Mouse (Mus musculus) heart, embryonic 16.5 days (tissue): ENCODE results near the gene Vps50. TPM values are rescaled to one million over a fixed set of nuclear protein-coding genes. Genes with fewer than 3 reads are reported as not detected.

Experiments
- ATAC-seq: fragments of 200-750 bp; cut with Nextera tagmentation; replicated peaks from 2 replicates; pipeline ENCODE4 v1.8.0; 2017; ENCODE audit warnings: moderate number of reproducible peaks; ENCODE audit not compliant: insufficient read depth, low FRiP score; ENCODE audit errors: extremely low read depth
- H3K27ac ChIP-seq: fragments of 300-500 bp; sonication (generic); 2 replicates; pipeline ENCODE4 v1.5.1; 2014; ENCODE audit warnings: mild to moderate bottlenecking, low read length, control low read depth, moderate library complexity
- H3K27me3 ChIP-seq: fragments of 300-500 bp; sonication (generic); 2 replicates; pipeline ENCODE4 v1.6.1; 2014; ENCODE audit warnings: low read length, mixed read lengths; ENCODE audit not compliant: control insufficient read depth, insufficient read depth
- H3K36me3 ChIP-seq: fragments of 300-500 bp; sonication (generic); 2 replicates; pipeline ENCODE4 v1.6.1; 2014; ENCODE audit not compliant: control insufficient read depth, insufficient read depth
- H3K4me1 ChIP-seq: fragments of 300-500 bp; sonication (generic); 2 replicates; pipeline ENCODE4 v1.6.1; 2014; ENCODE audit warnings: low read length, mixed read lengths; ENCODE audit not compliant: control insufficient read depth, insufficient read depth
- H3K4me2 ChIP-seq: fragments of 300-500 bp; sonication (generic); 2 replicates; pipeline ENCODE4 v1.6.1; 2014; ENCODE audit warnings: low read depth, mild to moderate bottlenecking, control low read depth, low read length
- H3K4me3 ChIP-seq: fragments of 300-500 bp; sonication (generic); 2 replicates; pipeline ENCODE4 v1.5.1; 2014; ENCODE audit warnings: mild to moderate bottlenecking, control low read depth, low read length
- H3K9ac ChIP-seq: fragments of 300-500 bp; sonication (generic); 2 replicates; pipeline ENCODE4 v1.6.1; 2014; ENCODE audit warnings: low read length, control low read depth
- H3K9me3 ChIP-seq: fragments of 300-500 bp; sonication (generic); replicated peaks from 2 replicates; pipeline ENCODE4 v1.6.1; 2016; ENCODE audit warnings: low read length; ENCODE audit not compliant: control insufficient read depth
- WGBS: fragments of 180-500 bp; shearing (Covaris S2); extraction: QIAGEN DNeasy Blood & Tissue Kit; methylation state at CpG from one replicate; pipeline ENCODE4 v1.1.7; 2014; 5-methylcytosine and 5-hydroxymethylcytosine counted together
- polyA plus RNA-seq: library from polyadenylated mRNA; unstranded; fragments of >200 nt; fragmentation: Nextera tagmentation; extraction: Ambion mirVana; gene quantifications from 2 replicates; pipeline ENCODE4 v1.2.1, GENCODE M21; 2015

Gene Vps50
- 18.5 and 19.1 TPM in 2 replicates for polyA plus RNA-seq

GRCm38 (mm10) chr6:3498162-3498848, at the start of gene Vps50, which contains the start of gene Hepacam2:
Gene Vps50 (plus strand): TSS chr6:3498382.
Gene Hepacam2 (minus strand): TSS chr6:3498298.
- ATAC-seq = peak; percentile 98
- Histone ChIP-seq H3K27ac (no peak within 1 kb of the TSS), H3K4me1 (peaks cover 2% of the 10 kb centered on the region; the same call in 1 of the 2 replicates), H3K36me3 (no peaks in the 10 kb centered on the region), H3K27me3 (0 out of 2 replicates have a peak, but pooled peaks cover 3% of the 10 kb centered on the region), H3K4me3 (peak within 1 kb of the TSS; percentile 74), H3K4me2 (peak within 1 kb of the TSS; percentile 82), H3K9ac (peak within 1 kb of the TSS; percentile 73), H3K9me3 (no peaks in the 10 kb centered on the region)
- WGBS = 1% methylated on average over 28 of the region's 28 CpGs

DNA sequence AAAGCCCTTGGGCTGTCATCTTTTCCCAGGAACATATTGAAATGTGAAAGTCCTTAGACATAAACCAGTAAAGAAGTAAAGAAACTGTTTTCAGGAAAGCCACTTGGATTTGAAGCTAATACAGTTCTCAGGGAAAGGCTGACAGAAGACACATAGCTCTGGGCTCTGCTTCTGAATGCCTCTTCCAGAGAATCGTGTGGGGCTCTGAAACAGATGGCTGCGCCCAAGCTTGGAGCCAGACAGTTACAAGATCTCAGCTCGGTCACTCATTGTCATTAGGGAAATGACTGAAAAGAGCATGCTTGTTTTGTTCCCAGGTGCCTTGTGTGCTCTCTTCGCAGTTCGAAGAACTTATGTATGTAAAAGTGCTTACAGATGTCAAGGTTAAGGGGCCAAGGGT, 43.8 kb upstream of the Vps50 start:
- Histone ChIP-seq H3K9ac (no peak overlapping the region), H3K9me3 (no peaks in the 10 kb centered on the region), H3K4me1 (no peaks in the 10 kb centered on the region), H3K27me3 (no peaks in the 10 kb centered on the region), H3K4me3 (no peak overlapping the region), H3K36me3 (no peaks in the 10 kb centered on the region), H3K4me2 (no peak overlapping the region), H3K27ac (no peak overlapping the region)
- ATAC-seq = no peak
- WGBS = 64% methylated on average over 5 of the region's 5 CpGs

GRCm38 (mm10) chr6:3455944-3456536, 42.1 kb upstream of the Vps50 start:
- no peaks in the 10 kb centered on the region for H3K4me1 ChIP-seq
- H3K36me3 ChIP-seq = no peaks in the 10 kb centered on the region
- no peak for ATAC-seq
- 65% methylated on average over 11 of the region's 11 CpGs for WGBS
- no peaks in the 10 kb centered on the region for H3K9me3 ChIP-seq
- H3K27ac ChIP-seq = no peak overlapping the region
- H3K9ac ChIP-seq = no peak overlapping the region
- no peak overlapping the region for H3K4me3 ChIP-seq
- no peaks in the 10 kb centered on the region for H3K27me3 ChIP-seq
- H3K4me2 ChIP-seq = no peak overlapping the region

DNA sequence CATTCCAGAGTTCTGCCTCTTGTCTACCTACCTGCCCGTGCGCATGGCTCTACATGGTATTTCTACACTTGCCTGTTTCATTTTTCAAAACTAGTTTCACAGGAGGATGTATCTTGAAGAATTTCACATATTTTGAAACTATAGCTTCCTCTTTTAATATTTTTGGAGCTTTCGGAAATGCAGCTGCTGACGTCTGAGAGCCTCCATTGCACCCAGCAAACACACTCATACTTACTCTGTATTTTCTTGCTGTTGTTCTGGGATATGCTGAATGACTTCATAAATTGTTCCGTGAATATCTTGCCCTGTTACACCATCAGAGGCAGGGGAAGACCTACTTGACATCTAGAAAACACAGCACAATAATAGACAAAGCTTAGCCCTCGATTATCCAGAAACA, 35.2 kb upstream of the Vps50 start:
- WGBS = 73% methylated on average over 6 of the region's 6 CpGs
- H3K9me3 ChIP-seq = no peaks in the 10 kb centered on the region
- no peak overlapping the region for H3K4me2 ChIP-seq
- no peaks in the 10 kb centered on the region for H3K36me3 ChIP-seq
- no peak overlapping the region for H3K9ac ChIP-seq
- no peaks in the 10 kb centered on the region for H3K4me1 ChIP-seq
- H3K27ac ChIP-seq = no peak overlapping the region
- no peaks in the 10 kb centered on the region for H3K27me3 ChIP-seq
- no peak for ATAC-seq
- H3K4me3 ChIP-seq = no peak overlapping the region

DNA sequence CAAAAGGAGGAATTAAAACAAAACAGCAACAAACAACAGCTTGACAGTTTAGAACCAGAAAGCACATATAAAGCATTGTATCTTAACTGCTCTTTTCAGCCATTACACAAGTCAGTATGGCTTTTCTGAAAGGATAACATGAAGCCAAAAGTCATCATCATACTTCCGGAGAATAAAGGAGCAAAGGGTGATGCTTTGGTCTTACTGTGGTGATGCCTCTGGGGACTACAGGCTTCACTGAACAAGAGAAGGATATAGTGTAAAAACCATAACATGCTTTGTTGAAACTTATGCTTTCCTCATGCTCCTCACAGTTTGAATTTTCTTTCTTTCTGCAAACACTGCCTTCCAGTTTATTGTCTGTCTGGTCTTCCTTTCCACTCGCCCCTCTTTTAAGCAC, 34.6 kb upstream of the Vps50 start:
- Histone ChIP-seq H3K36me3 (no peaks in the 10 kb centered on the region), H3K4me2 (no peak overlapping the region), H3K9ac (no peak overlapping the region), H3K9me3 (no peaks in the 10 kb centered on the region), H3K4me1 (no peaks in the 10 kb centered on the region), H3K27ac (no peak overlapping the region), H3K27me3 (no peaks in the 10 kb centered on the region), H3K4me3 (no peak overlapping the region)
- ATAC-seq = no peak
- 71% methylated on average over 2 of the region's 2 CpGs for WGBS

GRCm38 (mm10) chr6:3468627-3469026, 29.6 kb upstream of the Vps50 start:
- Histone ChIP-seq H3K9ac (no peak overlapping the region), H3K9me3 (no peaks in the 10 kb centered on the region), H3K27ac (no peak overlapping the region), H3K4me3 (no peak overlapping the region), H3K4me2 (no peak overlapping the region), H3K4me1 (no peaks in the 10 kb centered on the region), H3K36me3 (no peaks in the 10 kb centered on the region), H3K27me3 (no peaks in the 10 kb centered on the region)
- no peak for ATAC-seq
- WGBS = 52% methylated on average over 1 of the region's 1 CpGs

GRCm38 (mm10) chr6:3470706-3471105, 27.5 kb upstream of the Vps50 start:
- WGBS = 71% methylated on average over 2 of the region's 2 CpGs
- Histone ChIP-seq H3K4me2 (no peak overlapping the region), H3K4me3 (no peak overlapping the region), H3K9me3 (no peaks in the 10 kb centered on the region), H3K27me3 (no peaks in the 10 kb centered on the region), H3K4me1 (no peaks in the 10 kb centered on the region), H3K9ac (no peak overlapping the region), H3K27ac (no peak overlapping the region), H3K36me3 (no peaks in the 10 kb centered on the region)
- no peak for ATAC-seq

GRCm38 (mm10) chr6:3476299-3476698, 21.9 kb upstream of the Vps50 start:
- 46% methylated on average over 2 of the region's 2 CpGs for WGBS
- no peaks in the 10 kb centered on the region for H3K36me3 ChIP-seq
- no peak for ATAC-seq
- no peaks in the 10 kb centered on the region for H3K27me3 ChIP-seq
- H3K4me3 ChIP-seq = no peak overlapping the region
- H3K4me1 ChIP-seq = no peaks in the 10 kb centered on the region
- H3K27ac ChIP-seq = no peak overlapping the region
- H3K9me3 ChIP-seq = no peaks in the 10 kb centered on the region
- no peak overlapping the region for H3K9ac ChIP-seq
- no peak overlapping the region for H3K4me2 ChIP-seq

- H3K27me3 ChIP-seq = no peaks in the 10 kb centered on the region
- H3K4me1 ChIP-seq = no peaks in the 10 kb centered on the region
- no peak overlapping the region for H3K9ac ChIP-seq
- H3K27ac ChIP-seq = no peak overlapping the region
- no peak for ATAC-seq
- no peaks in the 10 kb centered on the region for H3K36me3 ChIP-seq
- no peak overlapping the region for H3K4me3 ChIP-seq
- no peak overlapping the region for H3K4me2 ChIP-seq
- WGBS = 69% methylated on average over 5 of the region's 5 CpGs
- H3K9me3 ChIP-seq = no peaks in the 10 kb centered on the region
Measured at GRCm38 (mm10) chr6:3479853-3480252, 18.3 kb upstream of the Vps50 start.
